Mouse (Mus musculus): ENCODE results near the gene Pou3f1. TPM values are rescaled to one million over a fixed set of nuclear protein-coding genes. Genes with fewer than 3 reads are reported as not detected.

The Pou3f1 gene
- polyA plus RNA-seq (2015; fragmentation: Nextera tagmentation; extraction: Ambion mirVana) = 2.5 and 4.3 TPM in 2 replicates

GRCm38 (mm10) chr4:124656518-124656853 lies at the start of gene Pou3f1:
TSS of gene Pou3f1 (plus strand) at chr4:124656807.

GRCm38 (mm10) chr4:124610703-124611102 lies 45.9 kb upstream of the Pou3f1 start, which contains the start of gene 3100002H09Rik:
TSS of gene 3100002H09Rik (minus strand) at chr4:124610803.

GRCm38 (mm10) chr4:124693135-124693894 lies 36.7 kb downstream of the Pou3f1 start, which contains the start of gene Utp11:
TSS of gene Utp11 (minus strand) at chr4:124693600.

GRCm38 (mm10) chr4:124700248-124700971 lies 43.8 kb downstream of the Pou3f1 start, which contains the start of gene Fhl3:
TSS of gene Fhl3 (plus strand) at chr4:124700701.

Other genes with a start within 250 kb of the Pou3f1 start
- gene 3100002H09Rik, start 46.0 kb upstream of the Pou3f1 start, polyA plus RNA-seq (2015; fragmentation: Nextera tagmentation; extraction: Ambion mirVana) = not detected in 2 replicates
- gene Utp11, start 36.8 kb downstream of the Pou3f1 start, polyA plus RNA-seq (2015; fragmentation: Nextera tagmentation; extraction: Ambion mirVana) = 66.2 and 68.7 TPM in 2 replicates
- 22.3 and 26.7 TPM in 2 replicates for gene Fhl3, start 43.9 kb downstream of the Pou3f1 start, polyA plus RNA-seq (2015; fragmentation: Nextera tagmentation; extraction: Ambion mirVana)
- gene Sf3a3, start 58.0 kb downstream of the Pou3f1 start, polyA plus RNA-seq (2015; fragmentation: Nextera tagmentation; extraction: Ambion mirVana) = 54.0 and 55.4 TPM in 2 replicates
- 10.6 and 12.1 TPM in 2 replicates for gene Inpp5b, start 85.0 kb downstream of the Pou3f1 start, polyA plus RNA-seq (2015; fragmentation: Nextera tagmentation; extraction: Ambion mirVana)
- 8.4 and 8.5 TPM in 2 replicates for gene Mtf1, start 145.3 kb downstream of the Pou3f1 start, polyA plus RNA-seq (2015; fragmentation: Nextera tagmentation; extraction: Ambion mirVana)
- gene Yrdc, start 193.9 kb downstream of the Pou3f1 start, polyA plus RNA-seq (2015; fragmentation: Nextera tagmentation; extraction: Ambion mirVana) = 14.4 and 16.5 TPM in 2 replicates
- gene 1110065P20Rik, start 194.4 kb downstream of the Pou3f1 start, polyA plus RNA-seq (2015; fragmentation: Nextera tagmentation; extraction: Ambion mirVana) = 76.3 and 87.2 TPM in 2 replicates
- 0.07 TPM in 1 of 2 replicates, not detected in the other for gene Maneal, start 205.4 kb downstream of the Pou3f1 start, polyA plus RNA-seq (2015; fragmentation: Nextera tagmentation; extraction: Ambion mirVana)
- not detected in 2 replicates for gene Epha10, start 224.1 kb downstream of the Pou3f1 start, polyA plus RNA-seq (2015; fragmentation: Nextera tagmentation; extraction: Ambion mirVana)

Data from skeletal muscle tissue, postnatal 0 days (tissue).